ENCODE assay signal across 28 mouse cellular contexts in the genomic region with DNA sequence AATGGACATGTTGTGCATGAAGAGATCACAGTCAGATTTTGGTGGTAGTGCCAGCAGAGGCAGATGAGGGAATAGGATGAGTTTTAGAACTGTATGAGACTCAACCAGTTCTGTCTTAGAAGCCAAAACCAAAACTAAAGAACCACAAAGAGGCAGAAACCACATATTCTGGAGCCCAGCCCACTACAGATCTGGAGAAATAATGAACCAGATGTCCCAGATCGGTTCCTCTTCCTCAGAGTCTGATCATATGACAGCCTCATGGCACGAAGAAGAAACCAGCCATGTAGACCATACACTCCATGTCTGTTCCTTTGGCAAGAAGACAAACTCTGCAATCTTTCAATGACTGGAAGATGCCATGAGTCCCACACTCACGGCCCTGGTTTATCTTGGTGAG. TPM values are rescaled to one million over a fixed set of nuclear protein-coding genes. Genes with fewer than 3 reads are reported as not detected.
DNase-seq lines count a peak whose midpoint lies in the region; ATAC-seq and TF ChIP-seq lines count a peak whose summit lies in the region.
"Had no signal": no experiment of that assay in that cellular context is flagged by ENCODE, and none has a peak within 500 bp of the region (broad histone marks: within the 10 kb centered on the region; RNA-seq: fewer than 3 reads in every experiment).

No protein-coding gene starts in this region.

- no peak overlapping the region for H3K4me2 ChIP-seq in kidney, embryonic 16.5 days (replicated peaks; ENCODE audit: low read depth, low read length)
- H3K4me2 ChIP-seq: embryonic facial prominence, embryonic 12.5 days; embryonic facial prominence, embryonic 15.5 days; heart, embryonic 13.5 days; hindbrain, embryonic 13.5 days; intestine, embryonic 15.5 days had no signal

- no peak overlapping the region for H3K9ac ChIP-seq in kidney, embryonic 16.5 days (replicated peaks; ENCODE audit: low read length)
- H3K9ac ChIP-seq: embryonic facial prominence, embryonic 12.5 days; embryonic facial prominence, embryonic 15.5 days; forebrain, postnatal 0 days; heart, embryonic 13.5 days; hindbrain, embryonic 13.5 days; intestine, embryonic 15.5 days had no signal

- H3K27me3 ChIP-seq in kidney, embryonic 16.5 days (ENCODE audit: insufficient read depth, low read length) = no peaks in the 10 kb centered on the region
- H3K27me3 ChIP-seq: embryonic facial prominence, embryonic 12.5 days; embryonic facial prominence, embryonic 15.5 days; heart, embryonic 13.5 days; hindbrain, embryonic 13.5 days; intestine, embryonic 15.5 days had no signal

- no peaks in the 10 kb centered on the region for H3K9me3 ChIP-seq in kidney, embryonic 16.5 days (ENCODE audit: low read length)
- H3K9me3 ChIP-seq: embryonic facial prominence, embryonic 12.5 days; embryonic facial prominence, embryonic 15.5 days; heart, embryonic 10.5 days; heart, embryonic 13.5 days; hindbrain, embryonic 13.5 days; intestine, embryonic 15.5 days had no signal

- intact Hi-C loops in heart, postnatal 25 days (cut with DNase I) = no loop called here

- no peak for TF ChIP-seq CTCF in bone marrow macrophage, adult 2 months (IDR thresholded peaks at IDR 0.05; ENCODE audit: low read depth, low read length)

- TF ChIP-seq POLR2A in bone marrow macrophage, adult 2 months (IDR thresholded peaks at IDR 0.05; ENCODE audit: borderline replicate concordance, low read depth, low read length) = no peak

- no peaks in the 10 kb centered on the region for H3K36me3 ChIP-seq in kidney, embryonic 16.5 days (ENCODE audit: insufficient read depth, low read length)
- H3K36me3 ChIP-seq: embryonic facial prominence, embryonic 12.5 days; embryonic facial prominence, embryonic 15.5 days; heart, embryonic 10.5 days; heart, embryonic 13.5 days; hindbrain, embryonic 10.5 days; hindbrain, embryonic 13.5 days; intestine, embryonic 15.5 days had no signal

- peak overlapping the region; percentile 65 for H3K27ac ChIP-seq in bone marrow macrophage, adult 2 months (ENCODE audit: insufficient read depth, low read depth, low read length)
- no peak overlapping the region for H3K27ac ChIP-seq in kidney, embryonic 16.5 days (ENCODE audit: low read length)
- H3K27ac ChIP-seq: embryonic facial prominence, embryonic 12.5 days; embryonic facial prominence, embryonic 15.5 days; heart, adult 2 months; heart, embryonic 10.5 days; heart, embryonic 13.5 days; hindbrain, embryonic 10.5 days; hindbrain, embryonic 13.5 days; intestine, embryonic 15.5 days had no signal

- DNase-seq in ovary, postnatal 10 days (ENCODE audit: low spot score) = no peak
- no peak for DNase-seq in heart, postnatal 25 days (ENCODE audit: low spot score)
- DNase-seq: adrenal gland, adult 8-10 months; adrenal gland, postnatal 36 days; cerebellum, adult 11 months; cerebellum, adult 2 months; forebrain, postnatal 0 days; gastrocnemius, postnatal 25 days; heart, adult 2 months; heart, postnatal 14 days had no signal

- no peak overlapping the region for H3K4me3 ChIP-seq in bone marrow macrophage, adult 2 months (ENCODE audit: insufficient read depth, low read length)
- H3K4me3 ChIP-seq in kidney, embryonic 16.5 days (ENCODE audit: low read length) = no peak overlapping the region
- H3K4me3 ChIP-seq: embryonic facial prominence, embryonic 12.5 days; embryonic facial prominence, embryonic 15.5 days; heart, adult 2 months; heart, embryonic 10.5 days; heart, embryonic 13.5 days; hindbrain, embryonic 10.5 days; hindbrain, embryonic 13.5 days; intestine, embryonic 15.5 days had no signal

- peak; percentile 90 for ATAC-seq in granulocyte monocyte progenitor cell, adult 5-6 weeks (replicated peaks; ENCODE audit: poor library complexity, severe bottlenecking)
- peak; percentile 93 for ATAC-seq in megakaryocyte, adult 5-6 weeks (ENCODE audit: poor library complexity, severe bottlenecking)
- no peak for ATAC-seq in kidney, embryonic 16.5 days (ENCODE audit: low FRiP score, low TSS enrichment)
- ATAC-seq: activated CD4-positive, CD25-positive, alpha-beta regulatory T cell, adult 4 months; CD4-positive, CD25-positive, alpha-beta regulatory T cell, adult 4 months; forebrain, embryonic 14.5 days; forebrain, postnatal 0 days; hindbrain, embryonic 16.5 days; intestine, embryonic 15.5 days had no signal

- 84% methylated on average over 3 of the region's 3 CpGs for WGBS in kidney, embryonic 16.5 days

- peaks cover 8% of the 10 kb centered on the region for H3K4me1 ChIP-seq in bone marrow macrophage, adult 2 months (ENCODE audit: control insufficient read depth, insufficient read depth, low read length)
- H3K4me1 ChIP-seq in kidney, embryonic 16.5 days (ENCODE audit: insufficient read depth, low read length) = no peaks in the 10 kb centered on the region
- H3K4me1 ChIP-seq: embryonic facial prominence, embryonic 12.5 days; embryonic facial prominence, embryonic 15.5 days; heart, embryonic 10.5 days; heart, embryonic 13.5 days; hindbrain, embryonic 10.5 days; hindbrain, embryonic 13.5 days; intestine, embryonic 15.5 days had no signal

RNA-seq across cellular contexts. Expression of a gene that starts 44.7 kb away (rescaled TPM):
- polyA plus RNA-seq in bone marrow macrophage, adult 2 months (2012; ENCODE audit: insufficient read depth, insufficient read length, missing spikeins) = 444 and 484 TPM in 2 replicates
- not detected in 2 replicates for total RNA-seq in granulocyte monocyte progenitor cell, adult 5-6 weeks (2014; fragmentation: Nextera tagmentation)
- total RNA-seq in granulocyte monocyte progenitor cell, adult 5-6 weeks (2017) = 4.5 TPM in 1 of 2 replicates, not detected in the other
- total RNA-seq in megakaryocyte, adult 5-6 weeks (2015) = 18.4 and 53.3 TPM in 2 replicates
- total RNA-seq in megakaryocyte, adult 5-6 weeks (2017) = 25.7 and 36.4 TPM in 2 replicates
- total RNA-seq in heart, postnatal 25 days (2021) = under 1 TPM in 1 of 2 experiments, not detected in 1; 0.99 TPM
- 0.87 and 0.96 TPM in 2 replicates for polyA plus RNA-seq in kidney, embryonic 16.5 days (2015; fragmentation: Nextera tagmentation; extraction: Ambion mirVana)
- total RNA-seq: gastrocnemius, adult 8-10 months had no signal
- polyA plus RNA-seq: C2C12; cerebellum, adult 2 months; embryonic facial prominence, embryonic 12.5 days; forebrain, embryonic 11.5 days; forebrain, embryonic 14.5 days; hindbrain, embryonic 10.5 days; hindbrain, embryonic 13.5 days; hindbrain, embryonic 16.5 days; intestine, embryonic 15.5 days had no signal

RNA-seq across cellular contexts. Expression of a gene that starts 44.7 kb away (rescaled TPM):
- 1,083 and 1,286 TPM in 2 replicates for polyA plus RNA-seq in bone marrow macrophage, adult 2 months (2012; ENCODE audit: insufficient read depth, insufficient read length, missing spikeins)
- total RNA-seq in granulocyte monocyte progenitor cell, adult 5-6 weeks (2014; fragmentation: Nextera tagmentation) = 0.17 and 6.7 TPM in 2 replicates
- 15.0 and 20.1 TPM in 2 replicates for total RNA-seq in granulocyte monocyte progenitor cell, adult 5-6 weeks (2017)
- 418 and 485 TPM in 2 replicates for total RNA-seq in megakaryocyte, adult 5-6 weeks (2015)
- 237 and 284 TPM in 2 replicates for total RNA-seq in megakaryocyte, adult 5-6 weeks (2017)
- 1 to 10 TPM; 1.6 to 1.9 TPM for total RNA-seq in heart, postnatal 25 days (2021)
- polyA plus RNA-seq in kidney, embryonic 16.5 days (2015; fragmentation: Nextera tagmentation; extraction: Ambion mirVana) = 0.72 and 0.81 TPM in 2 replicates
- total RNA-seq: forebrain, postnatal 0 days had no signal
- polyA plus RNA-seq: C2C12; forebrain, embryonic 11.5 days; heart, embryonic 10.5 days; hindbrain, embryonic 10.5 days had no signal

RNA-seq across cellular contexts. Expression of a gene that starts 55.1 kb away (rescaled TPM):
- polyA plus RNA-seq in bone marrow macrophage, adult 2 months (2012; ENCODE audit: insufficient read depth, insufficient read length, missing spikeins) = 1,169 and 1,255 TPM in 2 replicates
- total RNA-seq in granulocyte monocyte progenitor cell, adult 5-6 weeks (2014; fragmentation: Nextera tagmentation) = 5.7 and 10.6 TPM in 2 replicates
- total RNA-seq in granulocyte monocyte progenitor cell, adult 5-6 weeks (2017) = 27.1 and 38.8 TPM in 2 replicates
- total RNA-seq in megakaryocyte, adult 5-6 weeks (2015) = 925 and 1,007 TPM in 2 replicates
- 681 and 727 TPM in 2 replicates for total RNA-seq in megakaryocyte, adult 5-6 weeks (2017)
- 1 to 10 TPM; 1.5 to 1.8 TPM for total RNA-seq in heart, postnatal 25 days (2021)
- 1.2 and 2.0 TPM in 2 replicates for polyA plus RNA-seq in kidney, embryonic 16.5 days (2015; fragmentation: Nextera tagmentation; extraction: Ambion mirVana)

Comparison
In these comparisons a context has a peak if more than half of its experiments do, and no peak if none do; other contexts are left out.
1. RNA of a gene that starts 44.7 kb away (total RNA-seq): 237 to 485 TPM in megakaryocyte, adult 5-6 weeks; 0.17 to 20.1 TPM in granulocyte monocyte progenitor cell, adult 5-6 weeks and 1.6 to 1.9 TPM in heart, postnatal 25 days; every median in the first group is over 10 times any median in the second.
2. RNA of a gene that starts 55.1 kb away (total RNA-seq): 681 to 1,007 TPM in megakaryocyte, adult 5-6 weeks; 5.7 to 38.8 TPM in granulocyte monocyte progenitor cell, adult 5-6 weeks and 1.5 to 1.8 TPM in heart, postnatal 25 days; every median in the first group is over 10 times any median in the second.